Mouse (Mus musculus): ENCODE results near the gene Tgtp2. TPM values are rescaled to one million over a fixed set of nuclear protein-coding genes. Genes with fewer than 3 reads are reported as not detected.

Tgtp2 gene
- total and polyA plus RNA-seq, 2 experiments from 2014 or later, result 0.20 TPM; not detected in 1

GRCm38 (mm10) chr11:49092053-49092586 lies 28.1 kb upstream of the Tgtp2 start:
- TF ChIP-seq CTCF (IDR thresholded peaks at IDR 0.05; ENCODE audit: low read depth), result no peak
- DNase-seq (ENCODE audit: low spot score), result no peak
- WGBS, result 100% methylated on average over 1 of the region's 1 CpGs
- Histone ChIP-seq H3K27me3 (ENCODE audit: insufficient read depth, low read length) (no peaks in the 10 kb centered on the region), H3K4me1 (ENCODE audit: insufficient read depth, low read length) (no peaks in the 10 kb centered on the region), H3K4me2 (ENCODE audit: low read depth, low read length) (no peak overlapping the region), H3K9ac (replicated peaks; ENCODE audit: low read length) (no peak overlapping the region), H3K36me3 (ENCODE audit: insufficient read depth, low read length) (no peaks in the 10 kb centered on the region), H3K27ac (no peak overlapping the region), H3K9me3 (ENCODE audit: low read length) (no peaks in the 10 kb centered on the region), H3K4me3 (ENCODE audit: low read length) (no peak overlapping the region)
- ATAC-seq, result no peak

DNA sequence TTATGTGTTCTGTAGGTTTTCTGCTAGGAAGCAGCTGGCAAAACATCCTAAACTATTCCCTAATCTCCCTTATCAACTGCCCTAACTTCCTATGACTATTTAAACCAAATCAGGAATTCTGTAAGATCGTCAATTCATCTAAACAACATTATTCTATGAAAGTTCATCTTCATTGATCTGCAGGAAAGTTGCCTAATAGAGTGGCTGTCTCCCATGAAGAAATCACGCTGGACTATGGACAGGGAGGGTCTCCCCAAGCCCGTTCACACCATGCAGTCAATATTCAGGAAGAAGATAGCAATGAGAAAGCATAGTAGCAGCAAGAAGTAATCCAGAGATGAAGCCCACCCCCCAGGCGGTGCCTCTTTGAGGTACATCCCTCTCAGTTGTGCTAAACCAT lies 27.2 kb upstream of the Tgtp2 start:
- no peak for TF ChIP-seq CTCF (IDR thresholded peaks at IDR 0.05; ENCODE audit: low read depth)
- Histone ChIP-seq H3K27me3 (ENCODE audit: insufficient read depth, low read length) (no peaks in the 10 kb centered on the region), H3K9me3 (ENCODE audit: low read length) (no peaks in the 10 kb centered on the region), H3K27ac (no peak overlapping the region), H3K4me2 (ENCODE audit: low read depth, low read length) (no peak overlapping the region), H3K4me3 (ENCODE audit: low read length) (no peak overlapping the region), H3K9ac (replicated peaks; ENCODE audit: low read length) (no peak overlapping the region), H3K4me1 (ENCODE audit: insufficient read depth, low read length) (no peaks in the 10 kb centered on the region), H3K36me3 (ENCODE audit: insufficient read depth, low read length) (no peaks in the 10 kb centered on the region)
- WGBS, result 86% methylated on average over 4 of the region's 4 CpGs
- DNase-seq (ENCODE audit: low spot score) (no peak), ATAC-seq (no peak)

DNA sequence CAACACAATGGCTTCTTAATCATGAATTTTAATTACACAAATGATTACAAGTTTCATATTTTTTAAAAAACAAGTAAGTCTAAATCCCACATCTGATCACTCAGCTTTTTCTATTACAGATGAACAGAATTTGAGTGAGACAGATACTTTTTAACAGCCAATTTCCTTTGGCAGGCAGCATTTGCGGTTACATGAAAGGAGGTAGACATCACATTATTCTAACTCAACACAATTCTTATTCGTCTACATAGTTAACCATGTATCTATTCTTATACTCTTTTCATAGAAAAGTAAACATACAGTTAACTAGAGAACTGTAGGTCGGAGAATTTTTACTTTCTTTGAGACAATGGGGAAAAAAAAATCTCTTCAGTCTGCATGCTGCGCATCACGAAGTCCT lies 26.5 kb upstream of the Tgtp2 start:
- Histone ChIP-seq H3K9ac (replicated peaks; ENCODE audit: low read length) (no peak overlapping the region), H3K4me1 (ENCODE audit: insufficient read depth, low read length) (no peaks in the 10 kb centered on the region), H3K36me3 (ENCODE audit: insufficient read depth, low read length) (no peaks in the 10 kb centered on the region), H3K4me2 (ENCODE audit: low read depth, low read length) (no peak overlapping the region), H3K4me3 (ENCODE audit: low read length) (no peak overlapping the region), H3K27ac (no peak overlapping the region), H3K9me3 (ENCODE audit: low read length) (no peaks in the 10 kb centered on the region), H3K27me3 (ENCODE audit: insufficient read depth, low read length) (no peaks in the 10 kb centered on the region)
- no peak for ATAC-seq
- 89% methylated on average over 5 of the region's 5 CpGs for WGBS
- TF ChIP-seq CTCF (IDR thresholded peaks at IDR 0.05; ENCODE audit: low read depth), result no peak
- DNase-seq (ENCODE audit: low spot score), result no peak

DNA sequence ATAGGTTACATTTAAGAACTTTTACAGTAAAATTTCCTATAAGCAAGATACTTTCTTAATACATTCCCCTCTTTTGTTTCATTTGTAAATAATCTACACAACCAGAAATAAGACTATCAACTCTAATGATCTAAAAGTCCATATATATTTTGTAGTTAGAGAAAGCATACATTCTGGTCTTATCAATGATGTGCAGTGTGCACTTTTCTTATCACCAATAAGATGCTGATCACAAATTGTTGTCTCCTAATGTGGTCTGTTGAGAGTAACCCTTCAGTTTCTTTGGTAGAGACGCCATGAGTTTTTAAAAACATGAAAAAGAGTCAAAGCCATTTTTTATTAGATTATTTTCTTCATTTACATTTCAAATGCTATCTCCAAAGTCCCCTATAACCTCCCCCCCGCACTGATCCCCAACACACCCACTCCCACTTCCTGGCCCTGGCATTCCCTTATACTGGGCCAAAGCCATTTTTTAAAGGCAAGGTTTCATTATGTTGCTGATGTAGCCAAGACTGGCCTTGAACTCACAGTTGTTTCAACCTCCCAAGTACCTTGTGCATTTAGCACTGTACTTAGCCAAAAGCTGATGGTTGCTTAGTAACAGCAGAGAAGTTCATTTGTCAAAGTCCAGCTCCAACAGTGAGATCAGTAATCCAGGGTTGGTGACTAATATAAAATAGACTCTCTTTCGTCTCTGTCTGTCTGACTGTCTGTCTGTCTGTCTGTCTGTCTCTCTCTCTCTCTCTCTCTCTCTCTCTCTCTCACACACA lies 25.9 kb upstream of the Tgtp2 start:
- H3K9ac ChIP-seq (replicated peaks; ENCODE audit: low read length), result no peak overlapping the region
- no peak overlapping the region for H3K27ac ChIP-seq
- no peak for TF ChIP-seq CTCF (IDR thresholded peaks at IDR 0.05; ENCODE audit: low read depth)
- H3K36me3 ChIP-seq (ENCODE audit: insufficient read depth, low read length), result no peaks in the 10 kb centered on the region
- no peak overlapping the region for H3K4me2 ChIP-seq (ENCODE audit: low read depth, low read length)
- no peaks in the 10 kb centered on the region for H3K4me1 ChIP-seq (ENCODE audit: insufficient read depth, low read length)
- no peak overlapping the region for H3K4me3 ChIP-seq (ENCODE audit: low read length)
- WGBS, result 81% methylated on average over 3 of the region's 3 CpGs
- no peaks in the 10 kb centered on the region for H3K27me3 ChIP-seq (ENCODE audit: insufficient read depth, low read length)
- no peak for DNase-seq (ENCODE audit: low spot score)
- no peaks in the 10 kb centered on the region for H3K9me3 ChIP-seq (ENCODE audit: low read length)
- no peak for ATAC-seq

- no peak overlapping the region for H3K27ac ChIP-seq
- DNase-seq (ENCODE audit: low spot score) (no peak), ATAC-seq (no peak)
- no peaks in the 10 kb centered on the region for H3K27me3 ChIP-seq (ENCODE audit: insufficient read depth, low read length)
- no peaks in the 10 kb centered on the region for H3K4me1 ChIP-seq (ENCODE audit: insufficient read depth, low read length)
- no peaks in the 10 kb centered on the region for H3K36me3 ChIP-seq (ENCODE audit: insufficient read depth, low read length)
- H3K4me3 ChIP-seq (ENCODE audit: low read length), result no peak overlapping the region
- 96% methylated on average over 5 of the region's 5 CpGs for WGBS
- H3K9me3 ChIP-seq (ENCODE audit: low read length), result no peaks in the 10 kb centered on the region
- no peak overlapping the region for H3K4me2 ChIP-seq (ENCODE audit: low read depth, low read length)
- TF ChIP-seq CTCF (IDR thresholded peaks at IDR 0.05; ENCODE audit: low read depth), result no peak
- no peak overlapping the region for H3K9ac ChIP-seq (replicated peaks; ENCODE audit: low read length)
Measured at GRCm38 (mm10) chr11:49088990-49089652, 25.1 kb upstream of the Tgtp2 start.

- Histone ChIP-seq H3K4me1 (ENCODE audit: insufficient read depth, low read length) (no peaks in the 10 kb centered on the region), H3K27me3 (ENCODE audit: insufficient read depth, low read length) (no peaks in the 10 kb centered on the region), H3K9me3 (ENCODE audit: low read length) (no peaks in the 10 kb centered on the region), H3K36me3 (ENCODE audit: insufficient read depth, low read length) (no peaks in the 10 kb centered on the region), H3K9ac (replicated peaks; ENCODE audit: low read length) (no peak overlapping the region), H3K27ac (no peak overlapping the region), H3K4me3 (ENCODE audit: low read length) (no peak overlapping the region), H3K4me2 (ENCODE audit: low read depth, low read length) (0 out of 2 replicates have a peak overlapping the region, but pooled peaks have one; percentile 30)
- DNase-seq (ENCODE audit: low spot score) (no peak), ATAC-seq (no peak)
- no peak for TF ChIP-seq CTCF (IDR thresholded peaks at IDR 0.05; ENCODE audit: low read depth)
- WGBS, result 36% methylated on average over 22 of the region's 22 CpGs
Measured at GRCm38 (mm10) chr11:49087830-49088616, 24.0 kb upstream of the Tgtp2 start.
